Mouse (Mus musculus) frontal cortex, postnatal 10 days (tissue): ENCODE measurements at regions not wholly inside any gene's neighbourhood (a gene's known extent, or its start where the extent isn't known, plus 50 kb on each side); places are given as distances from the start of the nearest gene placed in this dataset.
A peak's percentile ranks its signal among the peaks of the same experiment; 100 is the strongest.

Source experiments
- DNase-seq, 2 experiments: peaks; one replicate each; pipeline ENCODE4 v3.0.0; 2022; ENCODE audit warnings: low spot score in 2 of 2, mixed read lengths in 1 of 2

GRCm38 (mm10) chr7:117103035-117103434 lies 277.7 kb upstream of the Xylt1 start:
- DNase-seq, result no peak

GRCm38 (mm10) chr7:117106691-117107191 lies 274.0 kb upstream of the Xylt1 start:
- peak; percentile 38 to 58 for DNase-seq

- peak in 1 of 2 experiments; percentile 36 for DNase-seq
These were observed 272.4 kb upstream of the Xylt1 start for GRCm38 (mm10) chr7:117108391-117108790.

- DNase-seq, result no peak
These were observed 253.1 kb upstream of the Xylt1 start for GRCm38 (mm10) chr7:117127728-117128127.

- DNase-seq, result no peak
These were observed 245.9 kb upstream of the Xylt1 start for GRCm38 (mm10) chr7:117134869-117135268.

GRCm38 (mm10) chr7:117138681-117139080 lies 242.1 kb upstream of the Xylt1 start:
- DNase-seq, result no peak

GRCm38 (mm10) chr7:117139245-117139970 lies 241.4 kb upstream of the Xylt1 start:
- peak; percentile 51 to 65 for DNase-seq

GRCm38 (mm10) chr7:117139971-117140247 lies 240.9 kb upstream of the Xylt1 start:
- DNase-seq, result no peak

- peak; percentile 23 to 35 for DNase-seq
These were observed 234.0 kb upstream of the Xylt1 start for GRCm38 (mm10) chr7:117146809-117147208.

GRCm38 (mm10) chr7:117150355-117150754 lies 230.4 kb upstream of the Xylt1 start:
- DNase-seq, result no peak

GRCm38 (mm10) chr7:117153826-117154550 lies 226.8 kb upstream of the Xylt1 start:
- no peak for DNase-seq

- no peak for DNase-seq
These were observed 219.4 kb upstream of the Xylt1 start for GRCm38 (mm10) chr7:117161193-117161908.

GRCm38 (mm10) chr7:117174811-117175422 lies 205.9 kb upstream of the Xylt1 start:
- peak in 1 of 2 experiments; percentile 41 for DNase-seq

- no peak for DNase-seq
These were observed 196.8 kb upstream of the Xylt1 start for GRCm38 (mm10) chr7:117184011-117184410.

GRCm38 (mm10) chr7:117185891-117186290 lies 194.9 kb upstream of the Xylt1 start:
- DNase-seq, result no peak

GRCm38 (mm10) chr7:117196611-117197010 lies 184.2 kb upstream of the Xylt1 start:
- no peak for DNase-seq

- no peak for DNase-seq
These were observed 154.5 kb upstream of the Xylt1 start for GRCm38 (mm10) chr7:117226294-117226693.

GRCm38 (mm10) chr7:117229619-117230018 lies 151.2 kb upstream of the Xylt1 start:
- no peak for DNase-seq

- no peak for DNase-seq
These were observed 124.0 kb upstream of the Xylt1 start for GRCm38 (mm10) chr7:117256819-117257218.

GRCm38 (mm10) chr7:117258557-117258956 lies 122.2 kb upstream of the Xylt1 start:
- no peak for DNase-seq

- DNase-seq, result no peak
These were observed 121.6 kb upstream of the Xylt1 start for GRCm38 (mm10) chr7:117259151-117259550.

- no peak for DNase-seq
These were observed 121.0 kb upstream of the Xylt1 start for GRCm38 (mm10) chr7:117259674-117260294.
